Mouse (Mus musculus) kidney, adult 2 months (tissue): ENCODE measurements around the gene Swap70.

Source experiments
- CTCF ChIP-seq: fragments of 200-500 bp; conservative IDR thresholded peaks from 2 replicates; pipeline ENCODE4 v1.5.1; 2011; ENCODE audit warnings: low read depth, mild to moderate bottlenecking, control low read depth, low read length, moderate library complexity, mixed read lengths; ENCODE audit not compliant: insufficient read depth, insufficient read length
- POLR2A ChIP-seq: fragments of 200-500 bp; IDR thresholded peaks from one replicate; pipeline ENCODE4 v1.6.1; 2011; ENCODE audit warnings: low read depth, low read length, control low read depth

DNA sequence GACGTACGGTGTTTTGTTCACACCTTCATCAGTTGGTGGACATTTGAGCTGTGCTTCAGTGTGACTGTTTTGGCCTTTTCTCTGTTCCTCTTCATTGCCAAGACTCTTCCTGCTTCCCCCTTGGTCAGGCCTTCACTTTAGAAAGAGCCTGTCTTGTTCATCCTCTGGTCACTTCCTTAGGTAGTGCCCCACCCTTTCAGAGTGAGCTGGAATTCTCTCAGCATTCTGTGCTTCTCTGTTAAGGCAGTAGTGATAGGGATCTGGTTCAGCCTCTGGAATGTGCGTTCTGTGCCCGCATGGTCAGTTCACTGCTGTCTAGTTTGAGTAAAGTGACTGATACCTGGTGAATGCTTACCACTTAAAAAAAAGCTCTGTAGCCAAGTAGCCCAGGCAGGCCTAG lies 27.2 kb downstream of the Swap70 start:
- TF ChIP-seq POLR2A (no peak), CTCF (no peak)
